Mouse (Mus musculus): Measurements from ENCODE around the gene Pgam1. TPM values are rescaled to one million over a fixed set of nuclear protein-coding genes. Genes with fewer than 3 reads are reported as not detected.
A peak's percentile ranks its signal among the peaks of the same experiment; 100 is the strongest.
"Not testable (repeated sequence)": the region's sequence is repeated elsewhere in the genome, so short reads cannot be mapped to it uniquely, and the experiment has no call there.

Gene Pgam1
- polyA plus RNA-seq (2012; rRNA removed): 738 and 764 TPM in 2 replicates

- Histone ChIP-seq H3K4me1 (ENCODE audit: control insufficient read depth, insufficient read depth, low read length) (peaks cover 5% of the 10 kb centered on the region), H3K27ac (ENCODE audit: insufficient read depth, low read length) (peak within 1 kb of the TSS; percentile 75), H3K4me3 (ENCODE audit: insufficient read depth, low read length) (peak within 1 kb of the TSS; percentile 92)
- TF ChIP-seq CTCF (IDR thresholded peaks at IDR 0.05; ENCODE audit: extremely low read depth, insufficient read depth, low read length) (no peak), POLR2A (IDR thresholded peaks at IDR 0.05; ENCODE audit: extremely low read depth, insufficient read depth, low read length) (peak; percentile 74)
Observed at GRCm38 (mm10) chr19:41911178-41912073, at the start of gene Pgam1. Gene Pgam1, plus strand, starts transcription at chr19:41911923.

GRCm38 (mm10) chr19:41866707-41867106 is 45.0 kb upstream of the Pgam1 start:
- Histone ChIP-seq H3K4me1 (ENCODE audit: control insufficient read depth, insufficient read depth, low read length) (peaks cover under 1% of the 10 kb centered on the region; the same call in 1 of the 2 replicates), H3K4me3 (ENCODE audit: insufficient read depth, low read length) (no peak overlapping the region), H3K27ac (ENCODE audit: insufficient read depth, low read length) (no peak overlapping the region)
- TF ChIP-seq POLR2A (IDR thresholded peaks at IDR 0.05; ENCODE audit: extremely low read depth, insufficient read depth, low read length) (no peak), CTCF (IDR thresholded peaks at IDR 0.05; ENCODE audit: extremely low read depth, insufficient read depth, low read length) (no peak)

DNA sequence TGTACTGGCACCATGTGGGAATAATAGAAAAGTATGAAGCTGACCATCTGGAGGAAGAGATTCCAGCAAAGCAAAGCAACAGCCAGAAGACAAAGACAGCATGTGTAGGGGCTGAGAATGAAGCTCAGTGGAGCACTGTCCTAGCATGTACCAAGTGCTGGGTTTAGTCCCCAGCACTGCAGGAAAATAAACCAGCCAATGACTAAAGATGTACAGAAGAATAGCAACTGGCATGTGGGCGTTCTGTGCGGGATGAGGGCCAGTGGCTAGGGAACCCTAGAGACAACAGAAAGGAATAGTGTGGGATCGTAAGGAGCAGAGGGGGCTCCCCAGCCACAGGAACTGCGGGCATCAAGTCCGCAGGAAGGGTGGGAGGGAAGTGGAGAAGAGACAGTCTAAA is 42.4 kb upstream of the Pgam1 start:
- H3K27ac ChIP-seq (ENCODE audit: insufficient read depth, low read length): no peak overlapping the region
- H3K4me1 ChIP-seq (ENCODE audit: control insufficient read depth, insufficient read depth, low read length): peaks cover 7% of the 10 kb centered on the region; the same call in 1 of the 2 replicates
- TF ChIP-seq CTCF (IDR thresholded peaks at IDR 0.05; ENCODE audit: extremely low read depth, insufficient read depth, low read length) (no peak), POLR2A (IDR thresholded peaks at IDR 0.05; ENCODE audit: extremely low read depth, insufficient read depth, low read length) (no peak)
- no peak overlapping the region for H3K4me3 ChIP-seq (ENCODE audit: insufficient read depth, low read length)

DNA sequence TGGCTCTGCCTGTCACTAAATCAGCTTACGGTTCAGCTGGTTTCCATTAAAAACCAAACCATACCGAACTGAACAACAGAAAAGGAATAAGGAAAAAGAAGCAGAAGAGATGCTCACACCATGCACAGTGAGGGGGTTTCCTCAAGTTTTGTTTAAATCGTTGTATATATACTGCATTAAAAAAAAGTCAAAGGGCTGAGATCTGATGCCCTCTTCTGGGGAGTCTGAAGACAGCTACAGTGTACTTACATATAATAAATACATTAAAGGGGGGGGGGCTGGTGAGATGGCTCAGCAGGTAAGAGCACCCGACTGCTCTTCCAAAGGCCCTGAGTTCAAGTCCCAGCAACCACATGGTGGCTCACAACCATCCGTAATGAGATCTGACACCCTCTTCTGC is 41.8 kb upstream of the Pgam1 start:
- H3K4me3 ChIP-seq (ENCODE audit: insufficient read depth, low read length); H3K27ac ChIP-seq (ENCODE audit: insufficient read depth, low read length); H3K4me1 ChIP-seq (ENCODE audit: control insufficient read depth, insufficient read depth, low read length): not testable (repeated sequence)

GRCm38 (mm10) chr19:41872285-41872684 is 39.4 kb upstream of the Pgam1 start:
- no peak overlapping the region for H3K4me3 ChIP-seq (ENCODE audit: insufficient read depth, low read length)
- no peak overlapping the region for H3K27ac ChIP-seq (ENCODE audit: insufficient read depth, low read length)
- peaks cover 7% of the 10 kb centered on the region; the same call in 1 of the 2 replicates for H3K4me1 ChIP-seq (ENCODE audit: control insufficient read depth, insufficient read depth, low read length)
- no peak for TF ChIP-seq CTCF (IDR thresholded peaks at IDR 0.05; ENCODE audit: extremely low read depth, insufficient read depth, low read length)
- no peak for TF ChIP-seq POLR2A (IDR thresholded peaks at IDR 0.05; ENCODE audit: extremely low read depth, insufficient read depth, low read length)

GRCm38 (mm10) chr19:41874356-41874755 is 37.4 kb upstream of the Pgam1 start:
- Histone ChIP-seq H3K4me3 (ENCODE audit: insufficient read depth, low read length) (no peak overlapping the region), H3K27ac (ENCODE audit: insufficient read depth, low read length) (no peak overlapping the region), H3K4me1 (ENCODE audit: control insufficient read depth, insufficient read depth, low read length) (peaks cover 7% of the 10 kb centered on the region; the same call in 1 of the 2 replicates)
- no peak for TF ChIP-seq CTCF (IDR thresholded peaks at IDR 0.05; ENCODE audit: extremely low read depth, insufficient read depth, low read length)
- TF ChIP-seq POLR2A (IDR thresholded peaks at IDR 0.05; ENCODE audit: extremely low read depth, insufficient read depth, low read length): no peak

- Histone ChIP-seq H3K27ac (ENCODE audit: insufficient read depth, low read length) (no peak overlapping the region), H3K4me3 (ENCODE audit: insufficient read depth, low read length) (no peak overlapping the region)
- TF ChIP-seq POLR2A (IDR thresholded peaks at IDR 0.05; ENCODE audit: extremely low read depth, insufficient read depth, low read length) (no peak), CTCF (IDR thresholded peaks at IDR 0.05; ENCODE audit: extremely low read depth, insufficient read depth, low read length) (no peak)
Observed at GRCm38 (mm10) chr19:41881842-41882241, 29.9 kb upstream of the Pgam1 start.

GRCm38 (mm10) chr19:41883882-41884281 is 27.8 kb upstream of the Pgam1 start:
- Histone ChIP-seq H3K4me3 (ENCODE audit: insufficient read depth, low read length) (no peak overlapping the region), H3K27ac (ENCODE audit: insufficient read depth, low read length) (no peak overlapping the region), H3K4me1 (ENCODE audit: control insufficient read depth, insufficient read depth, low read length) (no peaks in the 10 kb centered on the region)
- no peak for TF ChIP-seq CTCF (IDR thresholded peaks at IDR 0.05; ENCODE audit: extremely low read depth, insufficient read depth, low read length)
- no peak for TF ChIP-seq POLR2A (IDR thresholded peaks at IDR 0.05; ENCODE audit: extremely low read depth, insufficient read depth, low read length)

More at GRCm38 (mm10) chr19:41881842-41882241, 29.9 kb upstream of the Pgam1 start:
- H3K4me1 ChIP-seq (ENCODE audit: control insufficient read depth, insufficient read depth, low read length): no peaks in the 10 kb centered on the region

GRCm38 (mm10) chr19:41888191-41888590 is 23.5 kb upstream of the Pgam1 start:
- no peak for TF ChIP-seq CTCF (IDR thresholded peaks at IDR 0.05; ENCODE audit: extremely low read depth, insufficient read depth, low read length)
- TF ChIP-seq POLR2A (IDR thresholded peaks at IDR 0.05; ENCODE audit: extremely low read depth, insufficient read depth, low read length): no peak
- no peak overlapping the region for H3K27ac ChIP-seq (ENCODE audit: insufficient read depth, low read length)
- no peaks in the 10 kb centered on the region for H3K4me1 ChIP-seq (ENCODE audit: control insufficient read depth, insufficient read depth, low read length)
- no peak overlapping the region for H3K4me3 ChIP-seq (ENCODE audit: insufficient read depth, low read length)

DNA sequence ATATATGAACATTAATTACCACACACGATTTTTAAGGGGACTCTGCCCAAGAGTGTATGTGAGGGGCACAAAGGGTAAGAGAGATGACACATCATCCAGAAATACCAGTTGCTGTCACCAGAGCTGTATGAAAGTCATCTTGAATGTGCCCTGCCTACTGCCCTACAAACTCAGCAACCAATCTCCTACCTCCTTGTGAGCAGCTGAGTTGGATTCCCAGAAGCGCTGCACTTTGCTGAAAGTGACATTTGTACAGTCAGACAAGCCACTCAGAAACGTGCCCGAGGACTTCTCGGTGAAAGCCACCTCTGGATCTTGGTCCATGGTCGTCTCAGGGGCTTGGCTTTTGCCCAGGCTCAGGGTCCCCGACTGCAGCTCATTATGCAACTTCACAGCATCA is 16.8 kb upstream of the Pgam1 start:
- H3K4me1 ChIP-seq (ENCODE audit: control insufficient read depth, insufficient read depth, low read length): no peaks in the 10 kb centered on the region
- TF ChIP-seq CTCF (IDR thresholded peaks at IDR 0.05; ENCODE audit: extremely low read depth, insufficient read depth, low read length) (no peak), POLR2A (IDR thresholded peaks at IDR 0.05; ENCODE audit: extremely low read depth, insufficient read depth, low read length) (no peak)
- peak overlapping the region; percentile 64; the same call in 1 of the 2 replicates for H3K4me3 ChIP-seq (ENCODE audit: insufficient read depth, low read length)
- no peak overlapping the region for H3K27ac ChIP-seq (ENCODE audit: insufficient read depth, low read length)
